Mouse (Mus musculus): ENCODE measurements around the gene Slc22a1. TPM values are rescaled to one million over a fixed set of nuclear protein-coding genes. Genes with fewer than 3 reads are reported as not detected.
"Not testable (repeated sequence)": the region's sequence is repeated elsewhere in the genome, so short reads cannot be mapped to it uniquely, and the experiment has no call there.

The Slc22a1 gene
- polyA plus RNA-seq, 1 experiment = not detected

- Histone ChIP-seq H3K79me3 (ENCODE audit: low read depth) (no peaks in the 10 kb centered on the region), H3ac (ENCODE audit: control insufficient read depth, insufficient read length, low read depth) (no peak overlapping the region), H3K27me3 (ENCODE audit: control insufficient read depth, insufficient read depth, insufficient read length) (no peaks in the 10 kb centered on the region), H3K79me2 (ENCODE audit: control insufficient read depth, insufficient read depth) (no peaks in the 10 kb centered on the region), H3K36me3 (ENCODE audit: control insufficient read depth, insufficient read depth) (no peaks in the 10 kb centered on the region), H3K4me3 (ENCODE audit: insufficient read depth, poor library complexity, severe bottlenecking) (no peak overlapping the region)
- no peak for TF ChIP-seq MAX (IDR thresholded peaks at IDR 0.05)
- no peak for TF ChIP-seq CEBPB (IDR thresholded peaks at IDR 0.05; ENCODE audit: low read depth)
- no peak for TF ChIP-seq FOSL1 (IDR thresholded peaks at IDR 0.05; ENCODE audit: insufficient read depth, low read length, poor library complexity, severe bottlenecking)
Measured at GRCm38 (mm10) chr17:12684412-12684811, 8.8 kb upstream of the Slc22a1 start.

- Histone ChIP-seq H3K79me3 (ENCODE audit: low read depth) (no peaks in the 10 kb centered on the region), H3K36me3 (ENCODE audit: control insufficient read depth, insufficient read depth) (no peaks in the 10 kb centered on the region), H3K4me3 (ENCODE audit: insufficient read depth, poor library complexity, severe bottlenecking) (no peak overlapping the region), H3K79me2 (ENCODE audit: control insufficient read depth, insufficient read depth) (no peaks in the 10 kb centered on the region), H3K27me3 (ENCODE audit: control insufficient read depth, insufficient read depth, insufficient read length) (no peaks in the 10 kb centered on the region), H3ac (ENCODE audit: control insufficient read depth, insufficient read length, low read depth) (no peak overlapping the region)
- TF ChIP-seq FOSL1 (IDR thresholded peaks at IDR 0.05; ENCODE audit: insufficient read depth, low read length, poor library complexity, severe bottlenecking) (no peak), USF1 (IDR thresholded peaks at IDR 0.05; ENCODE audit: low read depth) (no peak), MYOD1 (IDR thresholded peaks at IDR 0.05; ENCODE audit: control insufficient read depth, insufficient read length, low read depth) (no peak), CTCF (IDR thresholded peaks at IDR 0.05; ENCODE audit: control insufficient read depth, insufficient read depth, insufficient read length) (no peak), MAX (IDR thresholded peaks at IDR 0.05) (no peak), MYOG (IDR thresholded peaks at IDR 0.05; ENCODE audit: control insufficient read depth, extremely low read depth, insufficient read length) (no peak), CEBPB (IDR thresholded peaks at IDR 0.05; ENCODE audit: low read depth) (no peak)
Measured at GRCm38 (mm10) chr17:12683582-12683981, 8.0 kb upstream of the Slc22a1 start.

DNA sequence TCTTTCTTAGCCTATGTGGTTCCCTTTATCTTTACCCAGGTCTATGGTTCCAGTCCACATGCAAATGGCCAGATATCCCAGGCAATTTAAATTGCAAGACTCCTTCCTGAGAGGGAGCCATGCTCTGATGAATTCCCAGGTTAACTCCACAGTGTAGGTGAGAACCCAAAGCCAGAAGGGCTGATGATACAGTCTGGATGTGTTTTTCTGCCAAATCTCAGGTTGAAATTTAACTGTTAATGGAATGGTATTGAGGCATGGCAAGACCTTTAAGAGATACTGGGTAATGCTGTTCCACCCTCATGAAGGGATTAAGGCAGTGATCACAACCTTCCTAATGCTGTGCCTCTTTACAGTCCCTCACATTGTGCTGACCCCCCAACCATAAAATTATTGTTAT is 2.6 kb upstream of the Slc22a1 start:
- H3K79me3 ChIP-seq (ENCODE audit: low read depth) = no peaks in the 10 kb centered on the region
- no peaks in the 10 kb centered on the region for H3K79me2 ChIP-seq (ENCODE audit: control insufficient read depth, insufficient read depth)
- no peak overlapping the region for H3ac ChIP-seq (ENCODE audit: control insufficient read depth, insufficient read length, low read depth)
- H3K4me3 ChIP-seq (ENCODE audit: insufficient read depth, poor library complexity, severe bottlenecking) = no peak overlapping the region
- no peaks in the 10 kb centered on the region for H3K36me3 ChIP-seq (ENCODE audit: control insufficient read depth, insufficient read depth)
- TF ChIP-seq MAX (IDR thresholded peaks at IDR 0.05) (no peak), CEBPB (IDR thresholded peaks at IDR 0.05; ENCODE audit: low read depth) (no peak), MYOG (IDR thresholded peaks at IDR 0.05; ENCODE audit: control insufficient read depth, extremely low read depth, insufficient read length) (no peak), CTCF (IDR thresholded peaks at IDR 0.05; ENCODE audit: control insufficient read depth, insufficient read depth, insufficient read length) (no peak), MYOD1 (IDR thresholded peaks at IDR 0.05; ENCODE audit: control insufficient read depth, insufficient read length, low read depth) (no peak), USF1 (IDR thresholded peaks at IDR 0.05; ENCODE audit: low read depth) (no peak), FOSL1 (IDR thresholded peaks at IDR 0.05; ENCODE audit: insufficient read depth, low read length, poor library complexity, severe bottlenecking) (no peak)
- no peaks in the 10 kb centered on the region for H3K27me3 ChIP-seq (ENCODE audit: control insufficient read depth, insufficient read depth, insufficient read length)

GRCm38 (mm10) chr17:12677139-12677538 is 1.5 kb upstream of the Slc22a1 start:
- no peaks in the 10 kb centered on the region for H3K79me2 ChIP-seq (ENCODE audit: control insufficient read depth, insufficient read depth)
- H3K4me3 ChIP-seq (ENCODE audit: insufficient read depth, poor library complexity, severe bottlenecking) = no peak overlapping the region
- no peaks in the 10 kb centered on the region for H3K36me3 ChIP-seq (ENCODE audit: control insufficient read depth, insufficient read depth)
- no peak overlapping the region for H3ac ChIP-seq (ENCODE audit: control insufficient read depth, insufficient read length, low read depth)
- H3K79me3 ChIP-seq (ENCODE audit: low read depth) = no peaks in the 10 kb centered on the region
- TF ChIP-seq CTCF (IDR thresholded peaks at IDR 0.05; ENCODE audit: control insufficient read depth, insufficient read depth, insufficient read length) (no peak), MAX (IDR thresholded peaks at IDR 0.05) (no peak), MYOG (IDR thresholded peaks at IDR 0.05; ENCODE audit: control insufficient read depth, extremely low read depth, insufficient read length) (no peak), CEBPB (IDR thresholded peaks at IDR 0.05; ENCODE audit: low read depth) (no peak), FOSL1 (IDR thresholded peaks at IDR 0.05; ENCODE audit: insufficient read depth, low read length, poor library complexity, severe bottlenecking) (no peak), MYOD1 (IDR thresholded peaks at IDR 0.05; ENCODE audit: control insufficient read depth, insufficient read length, low read depth) (no peak), USF1 (IDR thresholded peaks at IDR 0.05; ENCODE audit: low read depth) (no peak)
- H3K27me3 ChIP-seq (ENCODE audit: control insufficient read depth, insufficient read depth, insufficient read length) = no peaks in the 10 kb centered on the region

DNA sequence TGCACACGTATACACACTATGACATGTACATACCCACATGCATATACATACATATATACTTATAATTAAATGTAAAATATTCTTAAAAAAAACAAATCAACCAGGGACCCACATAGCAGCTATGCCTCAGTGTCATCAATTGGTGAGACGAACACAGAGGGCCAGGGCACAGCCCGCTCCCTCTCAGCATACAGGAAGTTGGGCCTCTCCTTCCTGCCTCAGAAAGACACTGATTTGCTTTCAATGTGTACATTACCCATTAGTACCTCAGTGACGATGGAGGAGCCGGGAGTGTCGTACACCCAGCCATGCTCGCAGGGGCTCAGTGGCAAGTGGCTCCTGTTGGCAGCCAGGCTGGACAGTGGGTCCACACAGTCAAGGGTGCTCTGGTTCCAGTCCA is 649 bp downstream of the Slc22a1 start:
- not testable (repeated sequence) for H3K27me3 ChIP-seq (ENCODE audit: control insufficient read depth, insufficient read depth, insufficient read length)

GRCm38 (mm10) chr17:12673871-12674270 is 1.8 kb downstream of the Slc22a1 start:
- Histone ChIP-seq H3K4me3 (ENCODE audit: insufficient read depth, poor library complexity, severe bottlenecking) (no peak overlapping the region), H3K36me3 (ENCODE audit: control insufficient read depth, insufficient read depth) (no peaks in the 10 kb centered on the region), H3ac (ENCODE audit: control insufficient read depth, insufficient read length, low read depth) (no peak overlapping the region), H3K27me3 (ENCODE audit: control insufficient read depth, insufficient read depth, insufficient read length) (no peaks in the 10 kb centered on the region), H3K79me2 (ENCODE audit: control insufficient read depth, insufficient read depth) (no peaks in the 10 kb centered on the region), H3K79me3 (ENCODE audit: low read depth) (no peaks in the 10 kb centered on the region)
- TF ChIP-seq MAX (IDR thresholded peaks at IDR 0.05) (no peak), FOSL1 (IDR thresholded peaks at IDR 0.05; ENCODE audit: insufficient read depth, low read length, poor library complexity, severe bottlenecking) (no peak), CTCF (IDR thresholded peaks at IDR 0.05; ENCODE audit: control insufficient read depth, insufficient read depth, insufficient read length) (no peak), MYOG (IDR thresholded peaks at IDR 0.05; ENCODE audit: control insufficient read depth, extremely low read depth, insufficient read length) (no peak), USF1 (IDR thresholded peaks at IDR 0.05; ENCODE audit: low read depth) (no peak), MYOD1 (IDR thresholded peaks at IDR 0.05; ENCODE audit: control insufficient read depth, insufficient read length, low read depth) (no peak), CEBPB (IDR thresholded peaks at IDR 0.05; ENCODE audit: low read depth) (no peak)

More for the DNA sequence above, 649 bp downstream of the Slc22a1 start:
- H3K79me2 ChIP-seq (ENCODE audit: control insufficient read depth, insufficient read depth); H3K4me3 ChIP-seq (ENCODE audit: insufficient read depth, poor library complexity, severe bottlenecking); H3K79me3 ChIP-seq (ENCODE audit: low read depth); H3ac ChIP-seq (ENCODE audit: control insufficient read depth, insufficient read length, low read depth); H3K36me3 ChIP-seq (ENCODE audit: control insufficient read depth, insufficient read depth): not testable (repeated sequence)

Measured in C2C12 (cell line).